Mouse (Mus musculus) stomach, embryonic 14.5 days (tissue): ENCODE measurements around the gene Sema4g. TPM values are rescaled to one million over a fixed set of nuclear protein-coding genes. Genes with fewer than 3 reads are reported as not detected.

ENCODE experiments used
- ATAC-seq: fragments of 200-750 bp; cut with Nextera tagmentation; 2 replicates; pipeline ENCODE4 v1.8.0; 2017; ENCODE audit warnings: low read depth, moderate TSS enrichment; ENCODE audit not compliant: insufficient number of reproducible peaks, insufficient read depth, low FRiP score
- H3K27ac ChIP-seq: fragments of 300-500 bp; sonication (generic); 2 replicates; pipeline ENCODE4 v1.5.1; 2014; ENCODE audit warnings: mild to moderate bottlenecking, low read length, moderate library complexity, mixed read lengths
- H3K27me3 ChIP-seq: fragments of 300-500 bp; sonication (generic); 2 replicates; pipeline ENCODE4 v1.6.1; 2014; ENCODE audit warnings: low read length, control low read depth, mixed read lengths; ENCODE audit not compliant: control insufficient read depth, insufficient read depth
- H3K36me3 ChIP-seq: fragments of 300-500 bp; sonication (generic); 2 replicates; pipeline ENCODE4 v1.6.1; 2014; ENCODE audit warnings: mild to moderate bottlenecking, control low read depth, low read length, moderate library complexity, mixed read lengths; ENCODE audit not compliant: control insufficient read depth, insufficient read depth
- H3K4me1 ChIP-seq: fragments of 300-500 bp; sonication (generic); 2 replicates; pipeline ENCODE4 v1.6.1; 2014; ENCODE audit warnings: low read length, control low read depth, mixed read lengths; ENCODE audit not compliant: control insufficient read depth, insufficient read depth
- H3K4me2 ChIP-seq: fragments of 300-500 bp; sonication (generic); replicated peaks from 2 replicates; pipeline ENCODE4 v1.6.1; 2014; ENCODE audit warnings: low read depth, low read length, control low read depth
- H3K4me3 ChIP-seq: fragments of 300-500 bp; sonication (generic); 2 replicates; pipeline ENCODE4 v1.5.1; 2014; ENCODE audit warnings: low read depth, low read length, control low read depth
- H3K9ac ChIP-seq: fragments of 300-500 bp; sonication (generic); replicated peaks from 2 replicates; pipeline ENCODE4 v1.6.1; 2014; ENCODE audit warnings: low read depth, mild to moderate bottlenecking, control low read depth, low read length, moderate library complexity, mixed read lengths
- H3K9me3 ChIP-seq: fragments of 300-500 bp; sonication (generic); 2 replicates; pipeline ENCODE4 v1.6.1; 2016; ENCODE audit warnings: low read depth, low read length, control low read depth; ENCODE audit not compliant: control insufficient read depth
- WGBS: fragments of 180-500 bp; shearing (Covaris S2); extraction: QIAGEN DNeasy Blood & Tissue Kit; methylation state at CpG from one replicate; pipeline ENCODE4 v1.1.7; 2014; 5-methylcytosine and 5-hydroxymethylcytosine counted together
- polyA plus RNA-seq: library from polyadenylated mRNA; unstranded; fragments of >200 nt; fragmentation: Nextera tagmentation; extraction: Ambion mirVana; gene quantifications from 2 replicates; pipeline ENCODE4 v1.2.1, GENCODE M21; 2014

The Sema4g gene
- 6.0 and 6.6 TPM in 2 replicates for polyA plus RNA-seq

- Histone ChIP-seq H3K9me3 (no peaks in the 10 kb centered on the region), H3K36me3 (no peaks in the 10 kb centered on the region), H3K4me2 (peak within 1 kb of the TSS; percentile 99), H3K27me3 (no peaks in the 10 kb centered on the region), H3K4me3 (peak within 1 kb of the TSS; percentile 56), H3K27ac (no peak within 1 kb of the TSS), H3K9ac (peak within 1 kb of the TSS; percentile 48; the same call in 1 of the 2 replicates), H3K4me1 (peaks cover 20% of the 10 kb centered on the region; the same call in 1 of the 2 replicates)
- 1% methylated on average over 57 of the region's 58 CpGs for WGBS
- ATAC-seq: peak; percentile 70
These were observed at the start of gene Sema4g for GRCm38 (mm10) chr19:44988831-44989566. TSS of gene Sema4g (plus strand) at chr19:44989101.

- no peak for ATAC-seq
- 100% methylated on average over 2 of the region's 2 CpGs for WGBS
These were observed 29.3 kb upstream of the Sema4g start for GRCm38 (mm10) chr19:44959633-44960032.

DNA sequence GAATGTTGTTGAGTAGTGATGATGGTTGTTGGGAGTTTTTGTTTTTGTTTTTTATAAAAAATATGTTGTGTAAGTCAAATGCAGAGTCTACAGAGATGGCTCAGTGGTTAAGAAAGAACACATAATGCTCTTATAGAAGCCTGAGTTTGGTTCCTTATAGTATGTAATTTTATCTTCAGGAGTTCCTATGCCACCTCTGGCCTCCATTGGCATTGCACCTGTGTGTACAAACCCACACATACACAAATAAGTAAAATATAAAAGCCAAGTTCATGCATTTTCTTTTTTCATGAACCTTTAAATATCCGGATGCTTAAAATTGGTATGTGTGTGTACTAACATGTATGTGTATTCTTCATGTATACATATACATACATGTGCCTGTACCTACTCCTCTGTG lies 22.9 kb upstream of the Sema4g start:
- H3K27ac ChIP-seq: no peak overlapping the region
- H3K27me3 ChIP-seq: no peaks in the 10 kb centered on the region
- H3K4me3 ChIP-seq: no peak overlapping the region
- no peak for ATAC-seq
- H3K9ac ChIP-seq: no peak overlapping the region
- H3K4me2 ChIP-seq: no peak overlapping the region
- H3K4me1 ChIP-seq: no peaks in the 10 kb centered on the region
- H3K9me3 ChIP-seq: no peaks in the 10 kb centered on the region
- 95% methylated on average over 1 of the region's 1 CpGs for WGBS
- H3K36me3 ChIP-seq: peaks cover 71% of the 10 kb centered on the region

More at GRCm38 (mm10) chr19:44959633-44960032, 29.3 kb upstream of the Sema4g start:
- no peak overlapping the region for H3K4me2 ChIP-seq
- no peak overlapping the region for H3K27ac ChIP-seq
- H3K4me1 ChIP-seq: no peaks in the 10 kb centered on the region
- H3K27me3 ChIP-seq: no peaks in the 10 kb centered on the region
- H3K9ac ChIP-seq: no peak overlapping the region
- no peaks in the 10 kb centered on the region for H3K9me3 ChIP-seq
- H3K36me3 ChIP-seq: peaks cover 68% of the 10 kb centered on the region
- H3K4me3 ChIP-seq: no peak overlapping the region

GRCm38 (mm10) chr19:44968329-44968728 lies 20.6 kb upstream of the Sema4g start:
- Histone ChIP-seq H3K9ac (no peak overlapping the region), H3K9me3 (no peaks in the 10 kb centered on the region), H3K4me2 (no peak overlapping the region), H3K4me1 (no peaks in the 10 kb centered on the region), H3K27ac (no peak overlapping the region), H3K27me3 (no peaks in the 10 kb centered on the region), H3K36me3 (peaks cover 71% of the 10 kb centered on the region), H3K4me3 (no peak overlapping the region)
- ATAC-seq: no peak
- WGBS: 85% methylated on average over 3 of the region's 3 CpGs

DNA sequence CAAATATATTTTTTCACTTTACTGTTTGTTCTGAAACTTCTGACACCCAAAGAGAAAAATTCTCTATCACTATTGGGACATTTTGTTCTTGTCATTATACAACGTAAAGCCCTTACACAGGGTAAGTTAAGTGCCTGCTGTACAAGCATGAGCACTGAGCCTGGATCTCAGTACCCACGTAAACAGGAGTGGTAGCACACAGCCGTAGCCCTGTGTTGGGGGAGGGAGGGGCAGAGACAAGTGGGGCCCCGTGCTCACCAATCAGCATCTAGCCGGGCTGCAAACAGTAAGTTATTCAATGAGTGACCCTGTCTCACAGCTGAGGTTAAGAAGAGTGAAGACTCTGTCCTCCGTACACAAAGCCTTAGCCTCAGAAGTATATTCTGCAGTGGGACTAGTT lies 12.3 kb upstream of the Sema4g start:
- H3K4me2 ChIP-seq: no peak overlapping the region
- H3K27me3 ChIP-seq: no peaks in the 10 kb centered on the region
- no peaks in the 10 kb centered on the region for H3K4me1 ChIP-seq
- no peak overlapping the region for H3K9ac ChIP-seq
- H3K4me3 ChIP-seq: no peak overlapping the region
- WGBS: 71% methylated on average over 6 of the region's 6 CpGs
- no peak for ATAC-seq
- H3K36me3 ChIP-seq: peaks cover 92% of the 10 kb centered on the region
- no peak overlapping the region for H3K27ac ChIP-seq
- H3K9me3 ChIP-seq: no peaks in the 10 kb centered on the region

- Histone ChIP-seq H3K27ac (no peak overlapping the region), H3K4me3 (no peak overlapping the region), H3K27me3 (no peaks in the 10 kb centered on the region), H3K4me1 (no peaks in the 10 kb centered on the region), H3K9ac (no peak overlapping the region), H3K36me3 (peaks cover 94% of the 10 kb centered on the region), H3K9me3 (no peaks in the 10 kb centered on the region), H3K4me2 (no peak overlapping the region)
- WGBS: 89% methylated on average over 6 of the region's 6 CpGs
- no peak for ATAC-seq
These were observed 11.8 kb upstream of the Sema4g start for GRCm38 (mm10) chr19:44977148-44977547.

GRCm38 (mm10) chr19:44980787-44981186 lies 8.1 kb upstream of the Sema4g start:
- H3K4me3 ChIP-seq: no peak overlapping the region
- no peaks in the 10 kb centered on the region for H3K9me3 ChIP-seq
- no peak overlapping the region for H3K9ac ChIP-seq
- WGBS: 78% methylated on average over 2 of the region's 2 CpGs
- no peak for ATAC-seq
- H3K27me3 ChIP-seq: no peaks in the 10 kb centered on the region
- H3K36me3 ChIP-seq: peaks cover 58% of the 10 kb centered on the region
- no peak overlapping the region for H3K4me2 ChIP-seq
- H3K27ac ChIP-seq: no peak overlapping the region
- no peaks in the 10 kb centered on the region for H3K4me1 ChIP-seq

GRCm38 (mm10) chr19:44982477-44983115 lies 6.3 kb upstream of the Sema4g start:
- peaks cover 40% of the 10 kb centered on the region for H3K36me3 ChIP-seq
- no peak for ATAC-seq
- H3K9ac ChIP-seq: no peak overlapping the region
- no peaks in the 10 kb centered on the region for H3K9me3 ChIP-seq
- no peak overlapping the region for H3K4me3 ChIP-seq
- H3K27me3 ChIP-seq: no peaks in the 10 kb centered on the region
- H3K4me2 ChIP-seq: no peak overlapping the region
- H3K27ac ChIP-seq: no peak overlapping the region
- H3K4me1 ChIP-seq: no peaks in the 10 kb centered on the region
- WGBS: 69% methylated on average over 7 of the region's 7 CpGs
